ENCODE assay signal across 10 mouse cellular contexts in genomic region chr17:5942156-5942555, GRCm38 (mm10). TPM values are rescaled to one million over a fixed set of nuclear protein-coding genes. Genes with fewer than 3 reads are reported as not detected.
DNase-seq lines count a peak whose midpoint lies in the region; ATAC-seq and TF ChIP-seq lines count a peak whose summit lies in the region.
"Had no signal": no experiment of that assay in that cellular context is flagged by ENCODE, and none has a peak within 500 bp of the region (broad histone marks: within the 10 kb centered on the region; RNA-seq: fewer than 3 reads in every experiment).

No protein-coding gene starts in this region.

- TF ChIP-seq POLR2A in cerebellum, adult 2 months (IDR thresholded peaks at IDR 0.05; ENCODE audit: borderline replicate concordance, insufficient read depth, low read length), result no peak

- H3K36me3 ChIP-seq in heart, postnatal 0 days (replicated peaks; ENCODE audit: control insufficient read depth, insufficient read depth, low read length), result no peaks in the 10 kb centered on the region
- H3K36me3 ChIP-seq in liver, postnatal 0 days (replicated peaks; ENCODE audit: insufficient read depth, low read length), result no peaks in the 10 kb centered on the region
- H3K36me3 ChIP-seq: midbrain, embryonic 10.5 days had no signal

- no peak for ATAC-seq in heart, postnatal 0 days (ENCODE audit: insufficient read depth, low read depth)
- ATAC-seq in liver, postnatal 0 days, result no peak

- WGBS in cerebellum, adult 2 months, result 91% methylated on average over 3 of the region's 3 CpGs
- 52% methylated on average over 3 of the region's 3 CpGs for WGBS in heart, postnatal 0 days
- WGBS in liver, postnatal 0 days (ENCODE audit: insufficient replicate concordance), result 53% methylated on average over 3 of the region's 3 CpGs

- no peaks in the 10 kb centered on the region for H3K9me3 ChIP-seq in heart, postnatal 0 days (replicated peaks; ENCODE audit: control insufficient read depth, low read length)
- no peaks in the 10 kb centered on the region for H3K9me3 ChIP-seq in liver, postnatal 0 days (ENCODE audit: low read length)
- H3K9me3 ChIP-seq: midbrain, embryonic 10.5 days had no signal

- H3K4me2 ChIP-seq in heart, postnatal 0 days (ENCODE audit: low read depth, low read length), result peak overlapping the region; percentile 94
- peak overlapping the region; percentile 70 for H3K4me2 ChIP-seq in liver, postnatal 0 days (ENCODE audit: low read depth, low read length)

- H3K27me3 ChIP-seq in cerebellum, adult 2 months (ENCODE audit: control insufficient read depth, insufficient read depth, low read length), result no peaks in the 10 kb centered on the region
- H3K27me3 ChIP-seq in heart, postnatal 0 days (ENCODE audit: control insufficient read depth, insufficient read depth, low read length), result no peaks in the 10 kb centered on the region
- H3K27me3 ChIP-seq in liver, postnatal 0 days (ENCODE audit: insufficient read depth, low read length), result 0 out of 2 replicates have a peak, but pooled peaks cover 3% of the 10 kb centered on the region

- H3K27ac ChIP-seq in cerebellum, adult 2 months (ENCODE audit: insufficient read depth, low read length), result no peak overlapping the region; the same call in 1 of the 2 replicates
- peak overlapping the region; percentile 50; the same call in 1 of the 2 replicates for H3K27ac ChIP-seq in left cerebral cortex, adult 2 months
- H3K27ac ChIP-seq in heart, postnatal 0 days (ENCODE audit: low read depth), result peak overlapping the region; percentile 82; the same call in 1 of the 2 replicates
- H3K27ac ChIP-seq in liver, postnatal 0 days (ENCODE audit: low read depth), result no peak overlapping the region

- H3K4me1 ChIP-seq in cerebellum, adult 2 months (ENCODE audit: control insufficient read depth, insufficient read depth, low read length), result peaks cover 7% of the 10 kb centered on the region
- H3K4me1 ChIP-seq in heart, postnatal 0 days (ENCODE audit: control insufficient read depth, insufficient read depth), result peaks cover 11% of the 10 kb centered on the region
- peaks cover 17% of the 10 kb centered on the region for H3K4me1 ChIP-seq in liver, postnatal 0 days (ENCODE audit: insufficient read depth)

- TF ChIP-seq EP300 in heart, postnatal 0 days (IDR thresholded peaks at IDR 0.05; ENCODE audit: low read depth), result no peak
- TF ChIP-seq EP300 in liver, postnatal 0 days (IDR thresholded peaks at IDR 0.05; ENCODE audit: low read depth), result no peak

- 0 out of 2 replicates have a peak overlapping the region, but pooled peaks have one; percentile 85 for H3K9ac ChIP-seq in heart, postnatal 0 days (replicated peaks; ENCODE audit: low read depth, low read length)
- no peak overlapping the region; the same call in 1 of the 2 replicates for H3K9ac ChIP-seq in liver, postnatal 0 days (replicated peaks)

- intact Hi-C loops in left cerebral cortex, adult 2 months (cut with DNase I), result no loop called here
- intact Hi-C loops in left cerebral cortex, postnatal 4 days (cut with DNase I), result no loop called here

- peak overlapping the region; percentile 72 for H3K4me3 ChIP-seq in cerebellum, adult 2 months (replicated peaks; ENCODE audit: insufficient read depth, low read depth, low read length)
- peak overlapping the region; percentile 69; the same call in 1 of the 2 replicates for H3K4me3 ChIP-seq in left cerebral cortex, adult 2 months
- peak overlapping the region; percentile 77 for H3K4me3 ChIP-seq in heart, postnatal 0 days (ENCODE audit: low read depth, low read length)
- peak overlapping the region; percentile 58 for H3K4me3 ChIP-seq in liver, postnatal 0 days (ENCODE audit: low read depth, low read length)

- no peak for TF ChIP-seq CTCF in cerebellum, adult 2 months (IDR thresholded peaks at IDR 0.05; ENCODE audit: borderline replicate concordance, insufficient read depth, low read depth, low read length)
- no peak for TF ChIP-seq CTCF in left cerebral cortex, adult 2 months (IDR thresholded peaks at IDR 0.05)
- no peak for TF ChIP-seq CTCF in heart, postnatal 0 days (IDR thresholded peaks at IDR 0.05; ENCODE audit: low read depth)
- no peak for TF ChIP-seq CTCF in liver, postnatal 0 days (IDR thresholded peaks at IDR 0.05; ENCODE audit: low read depth)

- no peak for DNase-seq in cerebellum, adult 2 months
- no peak for DNase-seq in cerebellum, adult 11-12 months
- no peak for DNase-seq in left cerebral cortex, adult 2 months (ENCODE audit: extremely low spot score in 1 of 2, low spot score in 2 of 2)
- no peak for DNase-seq in left cerebral cortex, postnatal 4 days
- no peak for DNase-seq in heart, postnatal 0 days (ENCODE audit: low spot score)
- DNase-seq in liver, postnatal 0 days, result no peak
- DNase-seq in urinary bladder, postnatal 14 days (ENCODE audit: low spot score), result no peak
- DNase-seq in left cerebral cortex, adult 18-20 months (ENCODE audit: low spot score in 2 of 2), result no peak
- DNase-seq: right cerebral cortex, adult 18-20 months had no signal

RNA-seq across cellular contexts. Expression of gene Synj2, which starts 1.1 kb away (rescaled TPM):
- 20.9 and 25.1 TPM in 2 replicates for polyA plus RNA-seq in cerebellum, adult 2 months (2012; rRNA removed)
- total RNA-seq in left cerebral cortex, adult 2 months (2021), result 100 to 1,000 TPM; 130 to 132 TPM
- 10 to 100 TPM in 1 of 2 experiments, 1 to 10 TPM in 1; 9.7 to 13.3 TPM for total RNA-seq in left cerebral cortex, postnatal 4 days (2021)
- total RNA-seq in heart, postnatal 0 days (2014; rRNA removed; ENCODE audit: low replicate concordance), result 14.7 and 15.9 TPM in 2 replicates
- 4.1 and 4.8 TPM in 2 replicates for polyA plus RNA-seq in heart, postnatal 0 days (2015; fragmentation: Nextera tagmentation; extraction: Ambion mirVana)
- polyA plus RNA-seq in liver, postnatal 0 days (2015; fragmentation: Nextera tagmentation; extraction: Ambion mirVana), result 0.62 TPM in 2 replicates
- 100 to 1,000 TPM; 121 to 135 TPM for total RNA-seq in left cerebral cortex, adult 18-20 months (2021)

Comparison
In these comparisons a context has a peak if more than half of its experiments do, and no peak if none do; other contexts are left out.
1. H3K27ac ChIP-seq: peak in left cerebral cortex, adult 2 months (single experiment) and heart, postnatal 0 days (single experiment); none in cerebellum, adult 2 months (single experiment) and liver, postnatal 0 days (single experiment).
2. Peak in every context shown above with its lines, with median percentiles within 50 percentile points of each other: H3K4me3 ChIP-seq.